Mouse (Mus musculus): ENCODE results near the gene Spdl1. TPM values are rescaled to one million over a fixed set of nuclear protein-coding genes. Genes with fewer than 3 reads are reported as not detected.

Gene Spdl1
- polyA plus RNA-seq, 1 experiment, result 0.40 TPM

DNA sequence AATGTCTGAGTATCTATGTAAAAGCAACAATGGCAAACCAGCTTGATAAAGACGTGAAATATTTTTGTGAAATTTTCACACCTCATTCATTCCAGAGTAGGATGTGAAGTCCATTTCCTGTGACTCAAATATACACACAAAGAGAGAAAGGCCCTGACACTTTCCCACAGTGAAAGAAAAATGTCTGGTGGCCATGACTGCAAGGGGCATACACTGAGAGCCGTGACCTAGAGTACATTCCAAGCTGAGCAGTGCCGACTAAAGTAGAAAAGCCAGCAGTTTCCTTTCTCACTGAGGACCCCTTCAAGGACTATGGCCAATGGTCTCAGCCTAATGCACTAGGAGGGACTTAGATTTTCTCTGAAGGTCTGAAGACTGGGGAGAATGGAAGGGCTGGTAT lies 23.2 kb upstream of the Spdl1 start:
- no peak overlapping the region for H3K27ac ChIP-seq (ENCODE audit: insufficient read depth, low read length)
- H3K4me1 ChIP-seq (ENCODE audit: control insufficient read depth, insufficient read depth, low read length), result no peaks in the 10 kb centered on the region
- no peak overlapping the region for H3K4me3 ChIP-seq (ENCODE audit: insufficient read depth, low read length)
- TF ChIP-seq POLR2A (IDR thresholded peaks at IDR 0.05; ENCODE audit: extremely low read depth, insufficient read depth, low read length) (no peak), CTCF (IDR thresholded peaks at IDR 0.05; ENCODE audit: extremely low read depth, insufficient read depth, low read length) (no peak)

DNA sequence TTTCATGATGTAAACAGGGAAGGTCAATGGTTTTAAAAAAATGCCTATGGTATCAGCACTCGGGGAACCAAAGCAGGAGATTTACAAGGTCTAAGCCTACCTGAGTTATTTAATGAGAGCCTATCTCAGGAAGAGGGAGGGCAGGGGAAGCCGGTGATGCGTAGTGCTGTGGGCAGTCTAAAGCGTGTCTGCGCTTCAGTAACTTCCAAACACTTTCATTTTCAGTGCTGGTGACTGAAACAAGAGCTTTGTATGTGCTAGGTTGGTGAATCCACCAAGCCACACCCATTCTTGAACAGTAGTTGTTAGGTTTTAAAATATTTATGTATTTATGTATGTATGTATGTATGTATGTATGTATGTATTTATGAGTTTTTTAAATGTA lies 12.8 kb upstream of the Spdl1 start:
- no peak for TF ChIP-seq POLR2A (IDR thresholded peaks at IDR 0.05; ENCODE audit: extremely low read depth, insufficient read depth, low read length)
- TF ChIP-seq CTCF (IDR thresholded peaks at IDR 0.05; ENCODE audit: extremely low read depth, insufficient read depth, low read length), result no peak
- no peaks in the 10 kb centered on the region; the same call in 1 of the 2 replicates for H3K4me1 ChIP-seq (ENCODE audit: control insufficient read depth, insufficient read depth, low read length)
- H3K27ac ChIP-seq (ENCODE audit: insufficient read depth, low read length), result no peak overlapping the region
- no peak overlapping the region for H3K4me3 ChIP-seq (ENCODE audit: insufficient read depth, low read length)

DNA sequence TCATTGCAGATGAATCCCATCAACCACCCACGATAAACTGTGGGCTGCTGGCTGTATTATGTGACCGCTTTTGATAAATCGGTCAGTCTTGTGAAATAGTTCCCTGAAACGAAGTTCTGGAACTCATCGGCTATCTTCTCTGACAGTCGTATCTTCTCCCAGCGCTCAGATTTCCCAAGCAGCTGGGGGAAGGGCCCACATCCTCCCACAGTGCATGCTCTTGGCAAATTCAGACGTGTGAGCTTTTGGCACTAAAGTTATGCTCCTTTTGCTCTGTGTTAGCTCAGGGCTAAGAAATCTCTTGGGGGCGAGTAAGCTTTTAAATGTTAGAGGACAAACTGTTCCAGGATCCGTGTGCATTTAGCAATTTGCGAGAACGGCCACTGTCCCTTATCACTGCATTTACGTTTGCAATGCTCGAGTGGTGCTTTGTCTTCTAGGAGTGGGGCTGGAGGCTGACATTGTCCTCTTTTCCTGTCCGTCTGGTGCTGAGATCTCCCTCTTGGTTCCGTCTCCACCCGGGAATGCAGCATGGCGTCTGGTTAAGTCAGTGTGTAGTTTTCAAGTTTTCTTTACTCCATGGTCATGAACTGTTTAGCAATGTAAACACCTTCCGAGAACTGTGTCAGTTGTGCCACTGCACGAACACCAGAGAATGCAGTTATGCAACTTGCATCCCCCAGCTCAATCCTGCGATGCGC lies 12.3 kb upstream of the Spdl1 start:
- H3K4me3 ChIP-seq (ENCODE audit: insufficient read depth, low read length), result no peak overlapping the region
- H3K4me1 ChIP-seq (ENCODE audit: control insufficient read depth, insufficient read depth, low read length), result no peaks in the 10 kb centered on the region; the same call in 1 of the 2 replicates
- TF ChIP-seq POLR2A (IDR thresholded peaks at IDR 0.05; ENCODE audit: extremely low read depth, insufficient read depth, low read length) (no peak), CTCF (IDR thresholded peaks at IDR 0.05; ENCODE audit: extremely low read depth, insufficient read depth, low read length) (no peak)
- H3K27ac ChIP-seq (ENCODE audit: insufficient read depth, low read length), result no peak overlapping the region

DNA sequence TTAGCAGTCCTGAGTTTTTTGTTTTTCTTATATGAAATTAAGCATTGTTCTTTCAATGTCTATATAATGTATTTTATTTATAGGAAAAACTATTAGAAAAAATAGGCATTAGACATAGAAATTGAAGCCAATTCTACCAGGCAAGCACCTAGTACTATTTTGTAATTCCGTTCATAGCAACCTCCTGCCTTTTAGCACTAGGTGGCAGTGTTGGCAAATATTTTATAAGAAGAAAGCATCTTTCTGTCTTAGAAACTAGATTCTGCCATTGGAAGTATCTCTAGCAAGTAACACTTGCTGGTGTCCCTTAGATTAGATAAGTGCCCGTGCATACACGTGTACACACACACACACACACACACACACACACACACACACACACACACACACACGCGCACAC lies 10.1 kb upstream of the Spdl1 start:
- Histone ChIP-seq H3K4me1 (ENCODE audit: control insufficient read depth, insufficient read depth, low read length) (no peaks in the 10 kb centered on the region; the same call in 1 of the 2 replicates), H3K4me3 (ENCODE audit: insufficient read depth, low read length) (no peak overlapping the region), H3K27ac (ENCODE audit: insufficient read depth, low read length) (no peak overlapping the region)
- TF ChIP-seq POLR2A (IDR thresholded peaks at IDR 0.05; ENCODE audit: extremely low read depth, insufficient read depth, low read length) (no peak), CTCF (IDR thresholded peaks at IDR 0.05; ENCODE audit: extremely low read depth, insufficient read depth, low read length) (0 out of 2 replicates have a peak, but pooled peaks have one; percentile 14)

DNA sequence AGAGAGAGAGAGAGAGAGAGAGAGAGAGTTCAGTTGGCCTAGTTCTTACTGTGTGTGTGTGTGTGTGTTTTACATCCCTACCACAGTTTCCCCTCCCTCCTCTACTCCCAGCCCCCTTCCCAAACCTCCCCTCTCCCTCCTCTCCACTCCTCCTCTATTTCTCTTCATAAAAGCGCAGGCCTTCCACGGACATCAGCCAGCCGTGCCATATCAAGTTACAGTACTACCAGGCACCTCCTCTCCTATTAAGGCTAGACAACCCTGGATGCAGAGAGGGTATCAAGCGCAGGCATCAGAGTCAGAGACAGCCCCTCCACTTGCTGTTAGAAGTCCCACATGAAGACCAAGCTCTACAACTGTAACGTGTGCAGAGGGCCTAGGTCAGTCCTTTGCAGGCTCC lies 6.8 kb upstream of the Spdl1 start:
- Histone ChIP-seq H3K4me1 (ENCODE audit: control insufficient read depth, insufficient read depth, low read length) (no peaks in the 10 kb centered on the region), H3K27ac (ENCODE audit: insufficient read depth, low read length) (no peak overlapping the region), H3K4me3 (ENCODE audit: insufficient read depth, low read length) (no peak overlapping the region)
- TF ChIP-seq CTCF (IDR thresholded peaks at IDR 0.05; ENCODE audit: extremely low read depth, insufficient read depth, low read length), result no peak
- no peak for TF ChIP-seq POLR2A (IDR thresholded peaks at IDR 0.05; ENCODE audit: extremely low read depth, insufficient read depth, low read length)

DNA sequence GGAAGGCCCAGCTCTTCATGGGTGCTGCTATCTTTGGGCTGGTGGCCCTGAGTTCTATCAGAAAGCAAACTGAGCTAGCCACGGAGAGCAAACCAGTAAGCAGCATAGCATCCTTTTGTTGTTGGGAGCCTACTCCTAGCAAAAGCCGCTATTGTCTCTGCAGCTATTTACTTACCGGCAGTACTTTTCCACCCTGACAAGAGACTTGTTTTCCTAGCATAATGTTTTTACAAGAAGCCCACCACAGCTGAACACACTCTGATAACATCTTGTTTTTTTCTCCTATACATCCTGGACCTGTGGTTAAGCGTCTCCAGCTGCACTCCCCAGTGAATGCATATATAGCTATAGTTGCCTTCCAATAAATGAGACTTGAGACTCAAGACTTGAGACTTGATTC lies 5.6 kb upstream of the Spdl1 start:
- no peak overlapping the region for H3K4me3 ChIP-seq (ENCODE audit: insufficient read depth, low read length)
- TF ChIP-seq CTCF (IDR thresholded peaks at IDR 0.05; ENCODE audit: extremely low read depth, insufficient read depth, low read length) (no peak), POLR2A (IDR thresholded peaks at IDR 0.05; ENCODE audit: extremely low read depth, insufficient read depth, low read length) (no peak)
- no peaks in the 10 kb centered on the region for H3K4me1 ChIP-seq (ENCODE audit: control insufficient read depth, insufficient read depth, low read length)
- H3K27ac ChIP-seq (ENCODE audit: insufficient read depth, low read length), result no peak overlapping the region

DNA sequence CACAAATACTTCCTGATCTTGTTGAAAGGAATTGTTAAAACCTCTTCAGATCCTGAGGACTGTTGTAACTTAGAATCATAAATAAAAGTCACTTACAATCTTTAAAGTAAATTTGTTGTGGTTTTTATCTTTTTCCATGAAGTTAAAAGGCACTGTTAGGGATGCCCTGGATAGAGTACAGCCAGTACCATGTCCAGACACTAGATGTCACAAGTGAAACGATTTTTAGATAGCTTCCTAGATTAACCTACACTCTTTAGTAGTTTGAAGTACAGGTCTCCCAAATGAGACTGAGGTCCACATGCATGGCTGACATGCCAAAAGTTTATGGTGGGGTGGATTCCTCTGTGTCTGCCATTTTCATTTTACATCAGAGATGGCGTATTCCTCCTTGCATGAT lies 2.8 kb upstream of the Spdl1 start:
- Histone ChIP-seq H3K27ac (ENCODE audit: insufficient read depth, low read length) (no peak overlapping the region), H3K4me1 (ENCODE audit: control insufficient read depth, insufficient read depth, low read length) (no peaks in the 10 kb centered on the region; the same call in 1 of the 2 replicates), H3K4me3 (ENCODE audit: insufficient read depth, low read length) (no peak overlapping the region)
- TF ChIP-seq POLR2A (IDR thresholded peaks at IDR 0.05; ENCODE audit: extremely low read depth, insufficient read depth, low read length), result no peak
- no peak for TF ChIP-seq CTCF (IDR thresholded peaks at IDR 0.05; ENCODE audit: extremely low read depth, insufficient read depth, low read length)

DNA sequence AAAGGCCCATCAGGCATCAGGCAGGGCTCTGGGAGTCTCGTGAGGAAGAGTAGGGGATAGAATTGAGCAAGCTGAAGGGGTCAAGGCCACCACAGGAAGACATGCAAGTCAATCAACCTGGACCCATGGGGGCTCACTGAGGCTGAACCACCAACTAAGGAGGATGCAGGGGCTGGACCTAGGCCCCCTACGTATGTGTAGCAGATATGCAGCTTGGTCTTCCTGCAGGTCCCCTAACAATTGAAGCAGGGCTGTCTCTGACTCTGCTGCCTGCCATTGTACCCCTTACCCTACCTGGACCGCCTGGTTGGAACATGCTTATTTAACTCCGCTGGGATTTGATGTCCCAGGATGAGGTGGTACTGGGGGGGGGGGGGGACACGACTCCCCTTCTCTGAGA lies 763 bp downstream of the Spdl1 start:
- Histone ChIP-seq H3K4me3 (ENCODE audit: insufficient read depth, low read length) (no peak overlapping the region; the same call in 1 of the 2 replicates), H3K27ac (ENCODE audit: insufficient read depth, low read length) (no peak overlapping the region), H3K4me1 (ENCODE audit: control insufficient read depth, insufficient read depth, low read length) (no peaks in the 10 kb centered on the region; the same call in 1 of the 2 replicates)
- TF ChIP-seq CTCF (IDR thresholded peaks at IDR 0.05; ENCODE audit: extremely low read depth, insufficient read depth, low read length), result no peak
- TF ChIP-seq POLR2A (IDR thresholded peaks at IDR 0.05; ENCODE audit: extremely low read depth, insufficient read depth, low read length), result no peak

DNA sequence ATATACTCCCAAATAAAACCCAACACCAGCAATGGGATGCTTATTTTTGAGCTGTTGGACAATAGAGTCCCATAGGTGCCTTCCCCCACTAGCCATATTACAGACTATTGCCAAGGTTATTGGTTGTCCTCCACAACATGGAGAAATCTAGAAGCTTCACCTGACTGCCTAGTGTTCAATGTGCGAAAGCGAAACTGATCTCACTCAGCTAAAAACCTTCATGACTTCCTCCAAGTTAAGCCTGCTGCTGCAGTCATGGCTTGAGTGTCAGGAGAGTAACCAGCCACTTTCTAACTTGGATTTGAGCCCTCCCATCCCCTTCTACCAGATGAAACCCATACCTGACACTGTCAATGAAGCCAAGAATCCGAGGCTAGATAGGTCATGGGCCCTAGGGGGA lies 5.6 kb downstream of the Spdl1 start:
- no peaks in the 10 kb centered on the region; the same call in 1 of the 2 replicates for H3K4me1 ChIP-seq (ENCODE audit: control insufficient read depth, insufficient read depth, low read length)
- H3K4me3 ChIP-seq (ENCODE audit: insufficient read depth, low read length), result no peak overlapping the region
- no peak overlapping the region for H3K27ac ChIP-seq (ENCODE audit: insufficient read depth, low read length)
- TF ChIP-seq CTCF (IDR thresholded peaks at IDR 0.05; ENCODE audit: extremely low read depth, insufficient read depth, low read length) (no peak), POLR2A (IDR thresholded peaks at IDR 0.05; ENCODE audit: extremely low read depth, insufficient read depth, low read length) (no peak)

DNA sequence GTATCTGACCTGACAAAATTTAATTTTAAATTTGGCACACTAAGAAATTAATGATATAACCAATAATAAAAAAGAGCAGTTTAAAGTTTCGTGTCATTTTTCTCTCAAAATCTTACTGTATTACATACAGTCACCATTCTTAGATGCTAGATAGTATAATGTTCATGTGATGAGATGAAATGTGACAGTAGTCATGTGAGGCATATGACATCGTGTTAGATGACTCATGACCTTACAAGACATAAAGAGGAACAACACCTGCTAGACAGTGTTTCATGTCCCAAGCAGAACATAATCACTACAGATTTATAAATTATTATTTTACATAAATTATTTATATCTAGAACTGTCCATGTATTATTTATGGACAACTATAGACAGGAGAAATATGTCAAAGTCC lies 6.5 kb downstream of the Spdl1 start:
- no peak overlapping the region for H3K4me3 ChIP-seq (ENCODE audit: insufficient read depth, low read length)
- no peak for TF ChIP-seq CTCF (IDR thresholded peaks at IDR 0.05; ENCODE audit: extremely low read depth, insufficient read depth, low read length)
- TF ChIP-seq POLR2A (IDR thresholded peaks at IDR 0.05; ENCODE audit: extremely low read depth, insufficient read depth, low read length), result no peak
- H3K27ac ChIP-seq (ENCODE audit: insufficient read depth, low read length), result no peak overlapping the region
- no peaks in the 10 kb centered on the region for H3K4me1 ChIP-seq (ENCODE audit: control insufficient read depth, insufficient read depth, low read length)
